Mouse (Mus musculus): Measurements from ENCODE around the gene Rsph6a.

DNA sequence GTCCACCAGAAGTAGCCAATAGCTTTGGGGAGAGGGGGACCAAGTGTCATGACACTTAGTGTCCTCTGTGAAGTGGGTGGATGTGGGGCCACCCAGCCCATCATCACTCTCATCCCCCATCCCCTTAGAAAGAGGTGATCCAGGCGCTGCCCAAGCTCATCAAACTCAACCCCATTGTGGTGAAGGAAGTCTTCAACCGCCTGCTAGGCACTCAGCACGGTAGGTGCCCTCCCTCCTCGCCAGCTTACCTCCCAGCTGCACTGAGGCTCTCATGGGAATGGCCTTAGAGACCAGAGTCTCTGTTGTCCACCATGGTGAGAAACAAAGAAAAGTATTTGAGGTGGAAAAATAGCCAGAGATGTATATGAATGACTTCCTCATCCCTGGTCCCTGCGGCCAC, 5.2 kb upstream of the Rsph6a start:
- no peak for TF ChIP-seq CTCF (IDR thresholded peaks at IDR 0.05; ENCODE audit: borderline replicate concordance, insufficient read depth, low read depth, low read length)
- no peak for TF ChIP-seq POLR2A (IDR thresholded peaks at IDR 0.05; ENCODE audit: borderline replicate concordance, insufficient read depth, low read length)
